Mouse (Mus musculus) liver, adult 2 months (tissue): Measurements from ENCODE around the gene Phf8.
"Not testable (repeated sequence)": the region's sequence is repeated elsewhere in the genome, so short reads cannot be mapped to it uniquely, and the experiment has no call there.

Experiments used
- CTCF ChIP-seq: fragments of 200-500 bp; IDR thresholded peaks from 2 replicates; pipeline ENCODE4 v1.5.1; 2011; ENCODE audit warnings: low read depth, low read length, control low read depth
- POLR2A ChIP-seq: fragments of 200-500 bp; IDR thresholded peaks from 2 replicates; pipeline ENCODE4 v1.6.1; 2011; ENCODE audit warnings: low read length, control low read depth; ENCODE audit not compliant: insufficient read depth; ENCODE audit errors: extremely low read depth

- not testable (repeated sequence) for TF ChIP-seq CTCF, POLR2A
Measured at GRCm38 (mm10) chrX:151493269-151493668, 27.2 kb upstream of the Phf8 start.
